Mouse (Mus musculus): ENCODE data around the gene Arhgap1.

DNA sequence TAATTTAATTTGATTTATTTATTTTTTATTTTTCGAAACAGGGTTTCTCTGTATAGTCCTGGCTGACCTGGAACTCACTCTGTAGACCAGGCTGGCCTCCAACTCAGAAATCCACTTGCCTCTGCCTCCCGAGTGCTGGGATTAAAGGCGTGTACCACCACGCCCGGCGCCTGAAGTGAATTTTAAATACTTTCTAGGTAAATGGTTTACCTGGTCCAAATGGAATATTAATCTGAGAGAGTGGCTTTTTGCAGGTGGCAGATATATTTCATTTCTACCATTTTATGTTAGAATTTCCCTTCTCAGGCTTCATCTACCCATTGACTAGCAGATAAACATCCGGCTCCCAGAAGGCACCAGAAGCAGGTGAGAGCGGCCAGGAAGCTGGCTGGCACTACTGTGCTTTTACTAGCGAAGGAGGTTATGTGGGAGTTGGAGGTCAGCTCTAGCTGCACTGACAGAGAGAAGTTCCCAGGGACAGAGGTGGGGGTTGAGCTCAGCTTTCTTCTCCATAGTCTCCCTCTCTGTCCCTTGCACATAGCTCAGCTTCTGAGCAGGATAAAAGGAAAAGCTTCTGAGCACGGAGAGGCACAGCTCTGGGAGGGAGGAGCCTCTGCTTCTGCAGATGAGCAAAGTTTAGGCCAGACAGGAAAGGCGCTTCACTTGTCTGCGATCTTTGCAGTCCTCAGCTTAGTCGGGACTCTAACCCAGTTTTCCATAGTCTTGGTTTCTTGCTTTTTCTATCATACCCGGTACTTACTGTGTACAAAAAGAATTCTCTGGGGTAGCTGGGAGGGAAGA, 2.0 kb downstream of the Arhgap1 start:
- TF ChIP-seq CTCF (IDR thresholded peaks at IDR 0.05; ENCODE audit: low read depth, low read length): no peak
- TF ChIP-seq POLR2A (IDR thresholded peaks at IDR 0.05; ENCODE audit: insufficient read depth, low read length): no peak

All from ES-Bruce4 (cell line).